Mouse (Mus musculus): Measurements from ENCODE around the gene Smbd1. TPM values are rescaled to one million over a fixed set of nuclear protein-coding genes. Genes with fewer than 3 reads are reported as not detected.

The Smbd1 gene
- polyA plus RNA-seq, 1 experiment, result 1.6 TPM

Other genes with a start within 250 kb of the Smbd1 start
- 21.1 and 22.8 TPM in 2 replicates for gene Tfrc, start 201.6 kb downstream of the Smbd1 start, polyA plus RNA-seq (2012; rRNA removed)
- gene Tnk2, start 166.6 kb downstream of the Smbd1 start, polyA plus RNA-seq (2012; rRNA removed), result 38.2 and 53.6 TPM in 2 replicates
- gene Muc4, start 74.6 kb downstream of the Smbd1 start, polyA plus RNA-seq (2012; rRNA removed), result 26.7 and 51.7 TPM in 2 replicates
- 0.05 TPM in 1 of 2 replicates, not detected in the other for gene Muc20, start 13.0 kb downstream of the Smbd1 start, polyA plus RNA-seq (2012; rRNA removed)
- gene Fyttd1, start 67.0 kb upstream of the Smbd1 start, polyA plus RNA-seq (2012; rRNA removed), result 4.8 and 5.0 TPM in 2 replicates
- 21.7 and 28.2 TPM in 2 replicates for gene Rubcn, start 67.3 kb upstream of the Smbd1 start, polyA plus RNA-seq (2012; rRNA removed)
- 9.1 and 18.5 TPM in 2 replicates for gene Lrch3, start 103.6 kb upstream of the Smbd1 start, polyA plus RNA-seq (2012; rRNA removed)
- 0.21 and 0.40 TPM in 2 replicates for gene Iqcg, start 245.7 kb upstream of the Smbd1 start, polyA plus RNA-seq (2012; rRNA removed)
- 425 and 427 TPM in 2 replicates for gene Rpl35a, start 246.0 kb upstream of the Smbd1 start, polyA plus RNA-seq (2012; rRNA removed)

Measured in large intestine, adult 2 months (tissue).